Mouse (Mus musculus) thymus, adult 2 months (tissue): ENCODE data around the gene Iqcd. TPM values are rescaled to one million over a fixed set of nuclear protein-coding genes. Genes with fewer than 3 reads are reported as not detected.
A peak's percentile ranks its signal among the peaks of the same experiment; 100 is the strongest.

Experiments
- DNase-seq: peaks from one replicate; pipeline ENCODE4 v3.0.0; 2021
- H3K27ac ChIP-seq: fragments of 200-500 bp; 2 replicates; pipeline ENCODE4 v1.5.1; 2012; ENCODE audit warnings: low read length, control low read depth; ENCODE audit not compliant: control insufficient read depth, insufficient read depth
- H3K27me3 ChIP-seq: fragments of 200-500 bp; 2 replicates; pipeline ENCODE4 v1.6.1; 2012; ENCODE audit warnings: mild to moderate bottlenecking, low read length, moderate library complexity, mixed read lengths; ENCODE audit not compliant: control insufficient read depth, insufficient read depth
- H3K36me3 ChIP-seq: fragments of 200-500 bp; 2 replicates; pipeline ENCODE4 v1.6.1; 2012; ENCODE audit warnings: mild to moderate bottlenecking, low read length, moderate library complexity; ENCODE audit not compliant: control insufficient read depth, insufficient read depth
- H3K4me1 ChIP-seq: fragments of 200-500 bp; replicated peaks from 2 replicates; pipeline ENCODE4 v1.6.1; 2012; ENCODE audit warnings: low read length; ENCODE audit not compliant: control insufficient read depth, insufficient read depth
- H3K4me3 ChIP-seq: fragments of 200-500 bp; 2 replicates; pipeline ENCODE4 v1.5.1; 2012; ENCODE audit warnings: mild to moderate bottlenecking, low read length, control low read depth, moderate library complexity; ENCODE audit not compliant: control insufficient read depth, insufficient read depth
- CTCF ChIP-seq: fragments of 200-500 bp; IDR thresholded peaks from 2 replicates; pipeline ENCODE4 v1.5.1; 2012; ENCODE audit warnings: mild to moderate bottlenecking, control low read depth, low read length, moderate library complexity, borderline replicate concordance; ENCODE audit not compliant: control insufficient read depth, poor library complexity, insufficient read depth; ENCODE audit errors: extremely low read depth
- POLR2A ChIP-seq: fragments of 200-500 bp; IDR thresholded peaks from 2 replicates; pipeline ENCODE4 v1.6.1; 2012; ENCODE audit warnings: mild to moderate bottlenecking, low read length, control low read depth, moderate library complexity; ENCODE audit not compliant: control insufficient read depth, poor library complexity, insufficient read depth; ENCODE audit errors: extremely low read depth
- WGBS: fragments of 180-500 bp; shearing (Covaris S2); methylation state at CpG from one replicate; pipeline ENCODE4 v1.1.7; 2018; 5-methylcytosine and 5-hydroxymethylcytosine counted together
- polyA plus RNA-seq: library from polyadenylated mRNA; depleted of rRNA; stranded (reverse); fragments of >200 nt; gene quantifications from 2 replicates; pipeline ENCODE4 v1.2.3, GENCODE M21; 2012

Iqcd gene
- polyA plus RNA-seq, 1 experiment = 3.0 TPM

GRCm38 (mm10) chr5:120577935-120578441 is 10.8 kb upstream of the Iqcd start:
- Histone ChIP-seq H3K4me1 (peaks cover 51% of the 10 kb centered on the region), H3K4me3 (no peak overlapping the region), H3K27me3 (no peaks in the 10 kb centered on the region), H3K36me3 (peaks cover 11% of the 10 kb centered on the region; the same call in 1 of the 2 replicates), H3K27ac (peak overlapping the region; percentile 91)
- WGBS = 9% methylated on average over 10 of the region's 10 CpGs
- TF ChIP-seq POLR2A (no peak; the same call in 1 of the 2 replicates), CTCF (peak; percentile 56; the same call in 1 of the 2 replicates)
- DNase-seq = peak; percentile 77

- Histone ChIP-seq H3K4me1 (peaks cover 51% of the 10 kb centered on the region), H3K36me3 (peaks cover 17% of the 10 kb centered on the region; the same call in 1 of the 2 replicates), H3K27me3 (no peaks in the 10 kb centered on the region), H3K4me3 (no peak overlapping the region), H3K27ac (peak overlapping the region; percentile 91)
- peak; percentile 82 for DNase-seq
- TF ChIP-seq POLR2A (no peak), CTCF (no peak)
- WGBS = 3% methylated on average over 12 of the region's 12 CpGs
Measured at GRCm38 (mm10) chr5:120578504-120579081, 10.2 kb upstream of the Iqcd start.

- TF ChIP-seq POLR2A (no peak), CTCF (0 out of 2 replicates have a peak, but pooled peaks have one; percentile 9)
- 5% methylated on average over 26 of the region's 26 CpGs for WGBS
- peak; percentile 45 for DNase-seq
Measured at GRCm38 (mm10) chr5:120579211-120579897, 9.5 kb upstream of the Iqcd start.

GRCm38 (mm10) chr5:120579898-120580626 is 8.8 kb upstream of the Iqcd start:
- Histone ChIP-seq H3K4me1 (peaks cover 55% of the 10 kb centered on the region), H3K36me3 (peaks cover 31% of the 10 kb centered on the region; the same call in 1 of the 2 replicates), H3K27ac (peak overlapping the region; percentile 88), H3K27me3 (no peaks in the 10 kb centered on the region), H3K4me3 (peak overlapping the region; percentile 19)
- DNase-seq = peak; percentile 43
- no peak for TF ChIP-seq CTCF
- TF ChIP-seq POLR2A = no peak
- WGBS = 54% methylated on average over 26 of the region's 26 CpGs

More at GRCm38 (mm10) chr5:120579211-120579897, 9.5 kb upstream of the Iqcd start:
- H3K4me3 ChIP-seq = peak overlapping the region; percentile 19
- peak overlapping the region; percentile 88 for H3K27ac ChIP-seq
- no peaks in the 10 kb centered on the region for H3K27me3 ChIP-seq
- peaks cover 51% of the 10 kb centered on the region for H3K4me1 ChIP-seq
- H3K36me3 ChIP-seq = peaks cover 24% of the 10 kb centered on the region; the same call in 1 of the 2 replicates

GRCm38 (mm10) chr5:120582002-120582401 is 6.8 kb upstream of the Iqcd start:
- Histone ChIP-seq H3K4me1 (peaks cover 62% of the 10 kb centered on the region), H3K27me3 (no peaks in the 10 kb centered on the region), H3K4me3 (no peak overlapping the region), H3K36me3 (peaks cover 31% of the 10 kb centered on the region; the same call in 1 of the 2 replicates), H3K27ac (peak overlapping the region; percentile 14; the same call in 1 of the 2 replicates)
- DNase-seq = no peak
- no peak for TF ChIP-seq CTCF
- no peak for TF ChIP-seq POLR2A
- WGBS = 97% methylated on average over 9 of the region's 9 CpGs

GRCm38 (mm10) chr5:120583511-120583910 is 5.3 kb upstream of the Iqcd start:
- WGBS = 91% methylated on average over 4 of the region's 4 CpGs
- TF ChIP-seq CTCF = no peak

More at GRCm38 (mm10) chr5:120583511-120583910, 5.3 kb upstream of the Iqcd start:
- peaks cover 31% of the 10 kb centered on the region; the same call in 1 of the 2 replicates for H3K36me3 ChIP-seq
- no peak for DNase-seq
- H3K27me3 ChIP-seq = no peaks in the 10 kb centered on the region
- H3K4me1 ChIP-seq = peaks cover 53% of the 10 kb centered on the region
- no peak overlapping the region for H3K27ac ChIP-seq
- H3K4me3 ChIP-seq = no peak overlapping the region
